Mouse (Mus musculus) cortical plate, adult 2 months (tissue): ENCODE data around the gene Cdca8.

Experiments used
- CTCF ChIP-seq: fragments of 200-500 bp; IDR thresholded peaks from 2 replicates; pipeline ENCODE4 v1.5.1; 2011; ENCODE audit warnings: mild to moderate bottlenecking, control low read depth, low read length; ENCODE audit not compliant: insufficient read depth; ENCODE audit errors: extremely low read depth
- POLR2A ChIP-seq: fragments of 200-500 bp; IDR thresholded peaks from 2 replicates; pipeline ENCODE4 v1.6.1; 2011; ENCODE audit warnings: mild to moderate bottlenecking, low read length, control low read depth; ENCODE audit not compliant: insufficient read depth; ENCODE audit errors: extremely low read depth

DNA sequence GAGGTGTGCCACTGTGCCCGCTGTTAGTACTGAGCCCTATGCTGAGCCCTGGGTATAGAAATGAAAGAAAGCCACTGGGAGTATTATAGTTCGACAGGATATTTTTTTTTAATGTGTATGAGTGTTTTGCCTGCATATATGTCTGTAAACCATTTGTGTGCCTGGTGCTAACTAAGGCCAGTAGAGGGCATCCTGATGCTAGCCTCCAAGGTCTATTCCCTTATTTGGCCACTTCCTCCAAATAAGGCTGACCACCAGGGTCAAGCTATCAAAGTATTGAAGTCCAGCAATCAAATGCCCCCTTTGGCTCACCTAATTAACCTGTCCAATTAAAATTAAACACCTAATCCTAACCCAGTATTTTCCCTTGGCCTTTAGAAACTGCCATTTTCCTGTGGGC, 5.8 kb upstream of the Cdca8 start:
- TF ChIP-seq CTCF (peak; percentile 21; the same call in 1 of the 2 replicates), POLR2A (no peak)
